Mouse (Mus musculus): Measurements from ENCODE around the gene Lrrc4b.
A peak's percentile ranks its signal among the peaks of the same experiment; 100 is the strongest.

Gene Lrrc4b

DNA sequence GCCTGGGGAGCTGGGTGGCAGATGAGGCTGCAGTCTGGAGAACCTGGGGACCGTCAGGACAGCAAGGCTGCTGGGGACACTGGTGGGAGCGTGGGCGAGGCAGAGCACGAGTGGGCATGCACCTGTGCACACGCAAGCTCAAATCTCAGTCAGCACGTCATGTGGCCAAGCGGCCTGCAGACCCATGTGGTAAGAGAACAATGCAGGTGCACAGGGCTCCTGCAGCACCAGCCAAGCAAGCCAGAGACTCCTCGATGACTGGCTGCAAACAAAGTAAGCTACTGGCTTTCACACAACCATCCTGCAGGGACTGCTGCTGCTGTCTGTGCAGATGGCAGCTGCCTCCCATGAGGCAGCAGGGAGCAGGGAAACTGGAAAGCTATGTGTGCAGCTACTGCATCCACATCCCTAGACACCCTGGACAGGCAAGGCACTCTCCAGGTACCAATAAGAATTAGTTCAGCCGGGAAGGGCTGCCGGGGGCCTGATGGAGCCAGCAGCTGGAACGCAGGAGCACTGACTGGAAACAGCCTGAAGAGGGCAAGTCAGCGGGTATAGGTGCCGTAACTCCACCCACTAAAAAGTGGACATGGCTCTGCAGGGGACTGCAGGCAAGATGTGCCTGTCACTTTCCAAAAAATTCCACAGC, 58.2 kb downstream of the Lrrc4b start:
- no peak for DNase-seq (ENCODE audit: low read depth, low spot score)

- DNase-seq (ENCODE audit: low read depth, low spot score) = no peak
Measured at GRCm38 (mm10) chr7:44487936-44488335, 59.1 kb downstream of the Lrrc4b start.

- DNase-seq (ENCODE audit: low read depth, low spot score) = no peak
Measured at GRCm38 (mm10) chr7:44488545-44488944, 59.7 kb downstream of the Lrrc4b start.

- no peak for DNase-seq (ENCODE audit: low read depth, low spot score)
Measured at GRCm38 (mm10) chr7:44490281-44490680, 61.5 kb downstream of the Lrrc4b start.

DNA sequence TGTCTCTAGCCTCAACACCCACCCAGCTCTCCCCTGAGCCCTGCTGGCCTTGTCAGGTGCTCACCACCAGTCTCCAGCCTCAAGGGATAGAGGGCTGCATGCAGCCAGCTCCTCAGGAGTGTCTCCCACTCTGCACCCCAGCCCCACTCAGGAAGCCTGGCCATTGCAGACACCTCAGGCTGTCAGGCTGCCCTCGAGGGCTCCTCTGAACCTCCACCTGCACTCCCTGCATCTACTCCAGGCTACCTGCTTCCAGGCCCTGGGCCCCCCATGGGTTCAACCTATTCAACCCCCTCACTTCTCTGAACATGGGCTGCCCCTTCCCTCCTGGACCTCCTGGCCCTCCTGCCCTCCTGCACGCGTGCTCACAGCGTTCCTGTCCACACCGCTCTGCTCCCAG, 62.6 kb downstream of the Lrrc4b start:
- DNase-seq (ENCODE audit: low read depth, low spot score) = no peak

- DNase-seq (ENCODE audit: low read depth, low spot score) = no peak
Measured at GRCm38 (mm10) chr7:44492166-44492826, 63.5 kb downstream of the Lrrc4b start.

DNA sequence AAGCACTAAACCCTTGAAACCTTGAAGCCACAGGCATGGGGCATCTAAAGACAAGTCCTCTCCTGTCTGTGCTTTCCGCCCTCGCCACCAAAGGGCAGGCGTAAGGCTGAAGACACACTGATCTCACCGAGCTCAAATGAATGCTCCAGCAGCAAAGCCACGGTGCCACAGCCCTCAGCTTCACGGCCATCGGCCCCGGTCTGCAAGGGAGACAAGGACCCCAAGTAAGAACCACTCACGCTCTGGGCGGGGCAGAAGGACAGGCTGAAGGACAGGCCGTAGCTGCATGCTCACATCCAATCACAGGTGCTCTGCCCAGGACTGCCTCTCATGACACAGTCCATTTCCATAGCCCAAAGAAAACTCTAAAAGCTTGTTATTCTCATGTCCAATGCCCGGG, 65.9 kb downstream of the Lrrc4b start:
- no peak for DNase-seq (ENCODE audit: low read depth, low spot score)

- no peak for DNase-seq (ENCODE audit: low read depth, low spot score)
Measured at GRCm38 (mm10) chr7:44495086-44495485, 66.3 kb downstream of the Lrrc4b start.

DNA sequence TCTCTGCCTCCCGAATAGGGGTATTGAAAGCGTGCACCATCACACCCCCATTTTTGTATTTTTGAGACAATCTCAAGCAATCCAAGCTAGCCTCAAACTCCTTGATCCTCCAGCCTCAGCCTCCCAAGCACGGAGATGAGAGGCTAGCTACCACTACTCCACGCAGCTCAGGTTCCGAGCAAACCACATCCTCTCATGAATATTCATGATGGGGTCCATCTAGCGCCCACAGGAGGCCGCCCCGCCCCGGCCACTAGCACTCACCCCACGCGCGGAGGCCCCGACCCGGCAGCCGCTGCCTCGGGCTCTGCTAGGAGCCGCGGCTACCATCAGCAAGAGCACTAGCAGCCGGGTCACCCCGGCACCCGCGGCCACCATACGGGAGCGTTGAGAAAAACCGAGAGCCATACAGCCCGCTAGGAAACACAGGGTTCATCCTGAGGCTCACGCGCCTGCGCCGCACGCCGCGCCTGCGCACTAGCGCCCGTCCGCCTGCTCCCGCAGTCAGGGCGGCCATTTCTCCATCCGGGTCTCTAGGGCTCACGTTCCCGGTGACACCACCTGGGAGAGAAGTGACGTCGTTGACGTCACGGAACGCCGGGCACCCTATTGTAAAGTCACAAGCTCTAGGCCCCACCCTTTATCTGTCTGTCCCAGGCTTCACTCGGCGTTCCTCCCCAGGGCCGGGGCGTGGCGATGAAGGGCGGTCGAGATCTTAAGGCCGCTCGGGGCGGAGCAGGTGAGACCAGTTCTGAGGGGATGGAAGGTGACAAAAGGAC, 67.4 kb downstream of the Lrrc4b start, which contains the start of the genes Emc10 and Fam71e1:
TSS of gene Emc10 (minus strand) at position 538 of the 779 bp plus-strand sequence.
TSS of gene Fam71e1 (plus strand) at position 590 of the 779 bp plus-strand sequence.
- DNase-seq (ENCODE audit: low read depth, low spot score) = peak; percentile 100

GRCm38 (mm10) chr7:44496771-44497109, 67.9 kb downstream of the Lrrc4b start:
- DNase-seq (ENCODE audit: low read depth, low spot score) = no peak

GRCm38 (mm10) chr7:44497361-44498055, 68.7 kb downstream of the Lrrc4b start:
- DNase-seq (ENCODE audit: low read depth, low spot score) = peak; percentile 48

- no peak for DNase-seq (ENCODE audit: low read depth, low spot score)
Measured at GRCm38 (mm10) chr7:44498922-44499321, 70.1 kb downstream of the Lrrc4b start.

GRCm38 (mm10) chr7:44500046-44500445, 71.2 kb downstream of the Lrrc4b start:
- DNase-seq (ENCODE audit: low read depth, low spot score) = peak; percentile 34

- DNase-seq (ENCODE audit: low read depth, low spot score) = peak; percentile 79
Measured at GRCm38 (mm10) chr7:44501563-44502115, 72.8 kb downstream of the Lrrc4b start.

DNA sequence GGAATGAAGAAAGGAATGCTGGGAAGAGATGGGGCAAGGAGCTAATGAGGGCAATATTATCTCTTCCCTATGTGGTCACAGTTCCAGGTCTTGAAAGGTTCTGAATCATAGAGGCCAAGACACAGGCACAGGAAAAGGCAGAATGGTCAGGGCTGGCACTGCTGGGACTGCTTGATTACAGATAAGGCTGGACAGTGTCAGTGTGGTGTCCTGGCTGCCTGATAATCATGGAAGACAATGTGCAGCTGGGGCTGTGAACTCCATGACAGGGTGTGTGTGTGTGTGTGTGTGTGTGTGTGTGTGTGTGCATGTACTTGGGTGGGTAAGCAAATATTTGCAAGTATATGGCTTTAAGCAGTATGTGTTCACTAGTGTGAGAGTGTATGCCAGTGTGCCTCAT, 78.7 kb downstream of the Lrrc4b start:
- no peak for DNase-seq (ENCODE audit: low read depth, low spot score)
